Mouse (Mus musculus) olfactory bulb, adult 2 months (tissue): ENCODE measurements around the gene Cpe. TPM values are rescaled to one million over a fixed set of nuclear protein-coding genes. Genes with fewer than 3 reads are reported as not detected.

Experiments used
- H3K27ac ChIP-seq: fragments of 200-500 bp; 2 replicates; pipeline ENCODE4 v1.5.1; 2012; ENCODE audit warnings: low read depth, low read length; ENCODE audit not compliant: insufficient read depth
- H3K4me1 ChIP-seq: fragments of 200-500 bp; 2 replicates; pipeline ENCODE4 v1.6.1; 2012; ENCODE audit warnings: low read length; ENCODE audit not compliant: control insufficient read depth, insufficient read depth
- H3K4me3 ChIP-seq: fragments of 200-500 bp; 2 replicates; pipeline ENCODE4 v1.5.1; 2012; ENCODE audit warnings: mild to moderate bottlenecking, low read depth, low read length, moderate library complexity; ENCODE audit not compliant: insufficient read depth
- CTCF ChIP-seq: fragments of 200-500 bp; IDR thresholded peaks from 2 replicates; pipeline ENCODE4 v1.5.1; 2012; ENCODE audit warnings: low read depth, mild to moderate bottlenecking, low read length, moderate library complexity; ENCODE audit not compliant: insufficient read depth
- POLR2A ChIP-seq: fragments of 200-500 bp; IDR thresholded peaks from 2 replicates; pipeline ENCODE4 v1.6.1; 2012; ENCODE audit warnings: mild to moderate bottlenecking, low read depth, low read length, moderate library complexity; ENCODE audit not compliant: insufficient read depth
- WGBS: fragments of 180-500 bp; shearing (Covaris S2); methylation state at CpG from one replicate; pipeline ENCODE4 v1.1.7; 2018; 5-methylcytosine and 5-hydroxymethylcytosine counted together
- polyA plus RNA-seq: library from polyadenylated mRNA; stranded (reverse); fragments of >200 nt; gene quantifications from 2 replicates; pipeline ENCODE4 v1.2.4, GENCODE M21; 2012; ENCODE audit warnings: low replicate concordance; ENCODE audit not compliant: missing spikeins, insufficient read depth, insufficient read length

Cpe gene
- polyA plus RNA-seq, 1 experiment: 578 TPM

DNA sequence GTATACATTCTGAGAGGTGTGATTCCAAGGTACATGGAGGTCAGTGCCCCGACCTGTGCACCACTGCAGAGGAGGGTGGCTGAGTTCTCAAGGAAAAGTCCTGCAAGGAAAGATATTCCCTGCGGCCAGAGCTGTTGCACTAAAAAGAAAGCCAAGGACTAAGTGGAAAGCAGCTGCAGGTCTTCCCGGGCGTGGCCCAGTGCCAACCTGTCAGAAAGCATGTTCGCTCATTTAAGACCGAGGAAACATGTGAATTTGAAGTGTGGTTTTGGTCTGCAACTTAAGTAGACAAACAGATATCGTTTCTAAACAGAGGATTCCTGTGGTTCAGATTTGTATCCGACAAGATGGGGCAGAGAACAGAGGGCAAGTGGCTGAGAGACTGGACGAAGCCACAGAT is 117.9 kb downstream of the Cpe start:
- 83% methylated on average over 9 of the region's 9 CpGs for WGBS
- no peak overlapping the region for H3K27ac ChIP-seq
- TF ChIP-seq CTCF: no peak
- no peaks in the 10 kb centered on the region for H3K4me1 ChIP-seq
- H3K4me3 ChIP-seq: no peak overlapping the region

DNA sequence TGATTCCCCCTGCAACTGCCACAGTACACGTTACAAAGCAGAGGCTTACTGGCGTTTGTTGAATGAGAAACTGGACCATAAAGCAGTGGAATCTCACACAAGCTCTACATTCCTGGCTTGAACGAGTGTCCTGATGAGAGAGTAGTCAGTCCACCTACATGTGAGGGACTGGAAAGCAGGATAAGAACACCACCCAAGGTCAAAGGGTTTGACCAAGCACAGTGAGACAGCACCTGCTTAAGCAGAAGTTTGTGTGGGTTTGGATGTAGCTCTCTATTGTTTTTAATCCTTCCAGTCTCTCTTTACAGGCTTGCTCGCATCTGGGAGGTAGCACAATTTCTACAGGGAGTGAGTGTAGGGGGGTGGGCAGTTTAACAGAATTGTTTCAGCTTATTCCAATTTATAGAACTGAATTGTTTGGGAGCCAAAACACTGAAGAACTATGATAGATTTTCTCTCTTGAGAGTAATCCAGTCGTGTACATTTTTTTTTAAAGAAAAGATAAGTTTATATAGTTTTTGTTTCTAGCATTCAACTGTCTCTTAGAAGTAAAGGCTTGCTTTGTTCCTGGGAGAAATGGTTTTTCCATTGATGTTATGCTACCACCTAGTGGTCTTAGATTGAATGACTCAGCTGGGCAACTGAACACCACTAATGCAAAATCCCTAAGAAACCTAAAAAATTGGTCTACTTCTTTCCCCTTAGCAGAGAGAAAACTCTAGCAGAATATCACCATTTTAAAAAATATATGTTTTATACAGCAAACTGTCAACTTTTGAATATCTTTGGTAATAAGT is 144.6 kb downstream of the Cpe start:
- Histone ChIP-seq H3K4me3 (no peak overlapping the region), H3K27ac (no peak overlapping the region), H3K4me1 (no peaks in the 10 kb centered on the region)
- 44% methylated on average over 5 of the region's 5 CpGs for WGBS
- no peak for TF ChIP-seq POLR2A
- no peak for TF ChIP-seq CTCF

DNA sequence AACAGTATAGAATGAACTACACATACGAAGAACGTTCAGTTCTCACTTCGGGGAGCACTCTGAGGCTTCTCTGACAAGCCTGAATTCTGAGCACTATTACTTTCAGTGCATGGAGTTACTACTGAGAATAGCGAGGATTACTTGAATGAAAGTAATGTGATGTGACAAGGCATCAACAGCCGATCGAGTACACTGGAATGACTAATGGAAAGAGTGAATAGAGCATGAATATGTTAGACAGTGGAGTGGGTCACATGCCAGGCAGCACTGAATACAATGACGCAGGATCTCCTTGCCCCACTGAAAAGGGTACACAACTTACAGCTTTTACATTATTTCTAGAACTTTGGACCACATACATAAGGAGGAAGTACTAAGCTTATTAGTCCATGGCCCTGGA is 149.4 kb downstream of the Cpe start:
- no peak overlapping the region for H3K4me3 ChIP-seq
- H3K4me1 ChIP-seq: no peaks in the 10 kb centered on the region
- TF ChIP-seq POLR2A: no peak
- no peak for TF ChIP-seq CTCF
- 53% methylated on average over 7 of the region's 7 CpGs for WGBS
- H3K27ac ChIP-seq: no peak overlapping the region

Other genes starting within 250 kb of the Cpe start
- gene Msmo1, start 40.7 kb upstream of the Cpe start, polyA plus RNA-seq: not detected in 2 replicates
- gene Klhl2, start 157.0 kb upstream of the Cpe start, polyA plus RNA-seq: not detected in 2 replicates